Mouse (Mus musculus): ENCODE data around the gene 1700067K01Rik. TPM values are rescaled to one million over a fixed set of nuclear protein-coding genes. Genes with fewer than 3 reads are reported as not detected.

1700067K01Rik gene
- polyA plus RNA-seq (2012; rRNA removed): 0.16 and 0.17 TPM in 2 replicates

GRCm38 (mm10) chr8:84001281-84002000, at the start of gene 1700067K01Rik:
1700067K01Rik (plus strand) TSS chr8:84001502.

GRCm38 (mm10) chr8:83955106-83955957, 46.0 kb upstream of the 1700067K01Rik start, which contains the start of the genes Gm10644 and Asf1b:
Gm10644 (minus strand) TSS chr8:83955205.
Asf1b (plus strand) TSS chr8:83955507.

GRCm38 (mm10) chr8:83972150-83973120, 28.9 kb upstream of the 1700067K01Rik start, which contains the start of gene Prkaca:
Prkaca (plus strand) TSS chr8:83972993.

GRCm38 (mm10) chr8:83997511-83998141, 3.7 kb upstream of the 1700067K01Rik start, which contains the start of gene Samd1:
Samd1 (plus strand) TSS chr8:83997672.

GRCm38 (mm10) chr8:84011705-84012498, 10.6 kb downstream of the 1700067K01Rik start, which contains the start of gene 2210011C24Rik:
2210011C24Rik (minus strand) TSS chr8:84012171.

GRCm38 (mm10) chr8:84021096-84021495, 19.8 kb downstream of the 1700067K01Rik start, which contains the start of gene Palm3:
Palm3 (plus strand) TSS chr8:84021471.

GRCm38 (mm10) chr8:84042066-84042947, 41.0 kb downstream of the 1700067K01Rik start, which contains the start of gene Il27ra:
Il27ra (minus strand) TSS chr8:84042589.

GRCm38 (mm10) chr8:84044900-84045299, 43.6 kb downstream of the 1700067K01Rik start, which contains the start of gene Rln3:
Rln3 (minus strand) TSS chr8:84045000.

Other genes with a start within 250 kb of the 1700067K01Rik start
- 2.6 and 2.9 TPM in 2 replicates for gene Adgrl1, start 101.4 kb upstream of the 1700067K01Rik start, polyA plus RNA-seq (2012; rRNA removed)
- gene Gm10644, start 46.3 kb upstream of the 1700067K01Rik start, polyA plus RNA-seq (2012; rRNA removed): 0.78 and 0.85 TPM in 2 replicates
- gene Asf1b, start 46.0 kb upstream of the 1700067K01Rik start, polyA plus RNA-seq (2012; rRNA removed): 49.1 and 54.0 TPM in 2 replicates
- gene Prkaca, start 28.5 kb upstream of the 1700067K01Rik start, polyA plus RNA-seq (2012; rRNA removed): 20.6 and 20.7 TPM in 2 replicates
- 19.9 and 21.8 TPM in 2 replicates for gene Samd1, start 3.8 kb upstream of the 1700067K01Rik start, polyA plus RNA-seq (2012; rRNA removed)
- 0.08 TPM in 1 of 2 replicates, not detected in the other for gene 2210011C24Rik, start 10.7 kb downstream of the 1700067K01Rik start, polyA plus RNA-seq (2012; rRNA removed)
- gene Palm3, start 20.0 kb downstream of the 1700067K01Rik start, polyA plus RNA-seq (2012; rRNA removed): 0.03 and 0.05 TPM in 2 replicates
- gene Il27ra, start 41.1 kb downstream of the 1700067K01Rik start, polyA plus RNA-seq (2012; rRNA removed): 1.2 and 1.4 TPM in 2 replicates
- 0.12 TPM in 1 of 2 replicates, not detected in the other for gene Rln3, start 43.5 kb downstream of the 1700067K01Rik start, polyA plus RNA-seq (2012; rRNA removed)
- 0.59 and 0.63 TPM in 2 replicates for gene Gm10643, start 63.6 kb downstream of the 1700067K01Rik start, polyA plus RNA-seq (2012; rRNA removed)
- 3.3 and 4.7 TPM in 2 replicates for gene Rfx1, start 65.3 kb downstream of the 1700067K01Rik start, polyA plus RNA-seq (2012; rRNA removed)
- 11.4 and 12.4 TPM in 2 replicates for gene Dcaf15, start 103.3 kb downstream of the 1700067K01Rik start, polyA plus RNA-seq (2012; rRNA removed)
- 0.03 and 0.05 TPM in 2 replicates for gene Podnl1, start 124.5 kb downstream of the 1700067K01Rik start, polyA plus RNA-seq (2012; rRNA removed)
- gene Cc2d1a, start 146.4 kb downstream of the 1700067K01Rik start, polyA plus RNA-seq (2012; rRNA removed): 3.7 and 4.4 TPM in 2 replicates
- gene 4930432K21Rik, start 146.5 kb downstream of the 1700067K01Rik start, polyA plus RNA-seq (2012; rRNA removed): 0.18 and 0.24 TPM in 2 replicates
- gene Nanos3, start 183.7 kb downstream of the 1700067K01Rik start, polyA plus RNA-seq (2012; rRNA removed): 0.13 and 0.16 TPM in 2 replicates
- gene Zswim4, start 235.6 kb downstream of the 1700067K01Rik start, polyA plus RNA-seq (2012; rRNA removed): 2.9 and 3.4 TPM in 2 replicates
- 124 and 135 TPM in 2 replicates for gene D8Ertd738e, start 248.2 kb downstream of the 1700067K01Rik start, polyA plus RNA-seq (2012; rRNA removed)